Mouse (Mus musculus) E14TG2a.4 (cell line): Measurements from ENCODE around the gene Coch.
A peak's percentile ranks its signal among the peaks of the same experiment; 100 is the strongest.
"Not testable (repeated sequence)": the region's sequence is repeated elsewhere in the genome, so short reads cannot be mapped to it uniquely, and the experiment has no call there.

Source experiments
- H3K27me3 ChIP-seq: 2 replicates; pipeline ENCODE4 v1.6.1; 2014; ENCODE audit warnings: low read length, control low read depth; ENCODE audit not compliant: insufficient read depth
- H3K36me3 ChIP-seq: 2 replicates; pipeline ENCODE4 v1.6.1; 2014; ENCODE audit warnings: low read length, control low read depth; ENCODE audit not compliant: insufficient read depth
- H3K4me1 ChIP-seq: replicated peaks from 2 replicates; pipeline ENCODE4 v1.6.1; 2014; ENCODE audit warnings: low read depth, low read length, control low read depth
- H3K4me3 ChIP-seq: replicated peaks from 2 replicates; pipeline ENCODE4 v1.5.1; 2014; ENCODE audit warnings: mild to moderate bottlenecking, low read length
- H3K9me3 ChIP-seq: 2 replicates; pipeline ENCODE4 v1.6.1; 2014; ENCODE audit warnings: low read length, control low read depth
- CTCF ChIP-seq: conservative IDR thresholded peaks from 2 replicates; pipeline ENCODE4 v1.5.1; 2014; ENCODE audit warnings: low read length
- NANOG ChIP-seq: IDR thresholded peaks from 2 replicates; pipeline ENCODE4 v1.6.1; 2014; ENCODE audit warnings: borderline replicate concordance, low read length, mixed read lengths
- POU5F1 ChIP-seq: IDR thresholded peaks from 2 replicates; pipeline ENCODE4 v1.6.1; 2014; ENCODE audit warnings: low read length, borderline replicate concordance

Coch gene

DNA sequence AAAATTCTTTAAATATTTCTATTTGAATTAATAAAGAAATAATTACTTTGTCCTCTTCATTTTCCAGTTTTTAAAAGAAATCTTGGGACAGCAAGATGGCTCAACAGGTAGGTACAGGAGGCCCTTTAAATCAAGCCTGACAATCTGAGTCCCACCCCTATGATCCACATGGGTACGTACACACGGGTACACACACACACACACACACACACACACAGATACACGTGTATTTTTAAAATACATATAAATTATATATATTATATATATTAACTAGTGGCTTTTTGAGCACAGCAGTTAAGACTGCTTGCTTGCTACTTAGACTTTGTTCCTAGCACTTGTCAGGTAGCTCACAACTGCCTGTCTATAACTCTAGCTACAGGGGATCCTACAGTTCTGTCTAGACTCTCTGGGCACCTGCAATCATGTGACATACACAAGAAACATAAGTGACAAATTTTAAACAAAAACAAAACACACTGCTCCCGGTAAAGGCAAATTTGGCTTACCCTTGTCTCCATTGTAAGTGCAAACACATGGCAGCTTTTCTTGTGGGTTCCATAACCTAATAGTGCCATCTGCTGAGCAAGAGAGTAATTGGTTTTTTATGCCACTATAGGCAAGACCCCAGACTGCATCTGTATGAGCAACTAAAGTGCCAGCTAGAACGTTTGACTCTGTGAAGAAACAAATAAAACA, 29.7 kb downstream of the Coch start:
- peaks cover 37% of the 10 kb centered on the region for H3K36me3 ChIP-seq
- no peaks in the 10 kb centered on the region; the same call in 1 of the 2 replicates for H3K4me1 ChIP-seq
- no peak overlapping the region for H3K4me3 ChIP-seq
- no peaks in the 10 kb centered on the region for H3K27me3 ChIP-seq
- H3K9me3 ChIP-seq, result no peaks in the 10 kb centered on the region
- TF ChIP-seq POU5F1 (no peak), NANOG (no peak), CTCF (0 out of 2 replicates have a peak, but pooled peaks have one; percentile 3)

DNA sequence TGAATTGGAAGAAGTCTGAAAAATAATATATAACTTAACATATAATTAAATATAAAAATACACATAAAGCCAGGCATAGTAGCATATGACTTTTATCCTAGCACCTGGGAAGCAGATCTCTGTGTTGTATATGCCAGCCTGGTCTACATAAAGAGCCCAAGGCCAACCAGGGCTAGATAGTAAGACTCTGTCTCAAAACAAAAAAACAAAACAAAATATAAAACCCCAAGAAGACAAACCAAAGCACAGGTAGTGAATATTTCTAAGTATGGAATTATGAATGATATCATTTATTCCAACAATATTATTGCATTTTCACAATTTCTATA, 30.2 kb downstream of the Coch start:
- Histone ChIP-seq H3K4me1 (no peaks in the 10 kb centered on the region; the same call in 1 of the 2 replicates), H3K9me3 (no peaks in the 10 kb centered on the region), H3K36me3 (peaks cover 37% of the 10 kb centered on the region), H3K27me3 (no peaks in the 10 kb centered on the region), H3K4me3 (no peak overlapping the region)
- TF ChIP-seq CTCF, result no peak
- TF ChIP-seq POU5F1, result no peak
- no peak for TF ChIP-seq NANOG

DNA sequence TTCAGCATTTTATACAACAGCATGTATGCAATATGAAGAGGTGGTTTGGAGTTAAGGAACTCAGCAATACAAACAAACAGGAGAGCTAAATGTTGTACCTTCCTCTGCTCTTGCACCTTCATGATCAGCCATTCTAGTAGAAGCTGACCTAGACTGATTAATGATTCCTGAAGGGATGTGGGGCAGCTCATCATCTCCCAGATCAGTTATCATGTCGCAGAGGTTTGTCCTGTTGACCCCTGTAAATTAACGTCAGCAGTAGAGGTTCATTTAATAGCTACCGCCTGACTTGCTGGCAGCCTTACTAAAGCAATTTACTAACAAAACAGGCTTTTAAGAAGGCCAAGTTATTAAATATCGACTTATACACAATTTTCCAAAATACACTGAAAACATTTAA, 40.3 kb downstream of the Coch start:
- H3K36me3 ChIP-seq, result peaks cover 16% of the 10 kb centered on the region
- no peaks in the 10 kb centered on the region for H3K4me1 ChIP-seq
- H3K4me3 ChIP-seq, result no peak overlapping the region
- no peaks in the 10 kb centered on the region for H3K9me3 ChIP-seq
- no peaks in the 10 kb centered on the region for H3K27me3 ChIP-seq
- TF ChIP-seq POU5F1 (no peak), CTCF (no peak), NANOG (no peak)

DNA sequence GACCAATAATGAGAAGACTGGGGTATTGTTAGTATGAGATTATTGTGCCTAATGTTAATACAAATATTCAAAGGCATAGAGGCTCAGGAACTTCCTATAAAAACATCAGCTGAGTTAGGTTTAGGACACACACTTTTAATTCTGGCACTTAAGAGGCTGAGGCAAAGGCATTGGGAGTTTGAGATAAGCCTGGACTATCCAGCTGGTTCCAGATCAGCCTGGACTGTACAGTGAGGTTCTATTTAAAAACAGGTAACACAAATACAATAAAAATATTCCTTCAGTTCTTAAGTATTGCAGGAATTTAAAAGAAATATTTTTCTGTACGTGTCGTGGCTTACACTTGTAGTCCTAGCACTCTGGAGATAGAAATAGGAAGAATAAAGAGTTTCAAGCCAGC, 43.1 kb downstream of the Coch start:
- Histone ChIP-seq H3K4me1 (no peaks in the 10 kb centered on the region), H3K4me3 (no peak overlapping the region), H3K36me3 (peaks cover 19% of the 10 kb centered on the region), H3K9me3 (no peaks in the 10 kb centered on the region), H3K27me3 (no peaks in the 10 kb centered on the region)
- no peak for TF ChIP-seq POU5F1
- TF ChIP-seq NANOG, result no peak
- no peak for TF ChIP-seq CTCF

DNA sequence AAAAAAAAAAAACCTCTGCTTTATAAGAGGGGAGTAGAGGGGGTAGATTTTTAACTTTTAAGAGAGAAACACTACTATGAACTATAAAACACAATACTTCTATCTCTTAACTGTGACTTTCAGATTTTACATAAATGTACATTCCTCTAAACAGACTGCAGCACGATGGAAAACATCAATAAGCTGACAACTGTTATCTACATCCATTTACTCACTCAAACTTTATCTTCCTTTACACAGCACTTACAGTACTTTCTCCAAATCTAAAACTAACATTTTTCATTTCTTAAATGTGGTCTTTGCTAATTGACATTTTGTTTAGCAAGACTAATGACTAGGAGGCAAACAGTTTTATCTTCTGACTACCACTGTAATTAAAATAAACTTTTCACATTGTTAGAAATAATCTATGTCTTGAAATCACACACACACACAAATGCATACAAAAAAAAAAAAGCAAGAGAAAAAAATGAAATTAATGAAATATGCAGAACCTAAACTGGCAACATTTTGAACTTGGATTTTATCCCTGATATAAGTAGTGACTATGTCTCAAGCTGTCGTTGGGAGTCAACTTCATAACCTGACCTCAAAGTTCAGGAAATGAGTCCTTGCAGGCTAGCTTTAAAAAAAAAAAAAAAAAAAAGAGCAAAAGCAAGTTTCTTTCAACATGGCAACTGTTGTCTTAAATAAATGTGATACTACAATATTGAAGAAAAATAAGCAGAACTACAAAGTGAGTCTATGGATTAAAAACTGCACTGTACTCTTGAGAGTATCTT, 43.7 kb downstream of the Coch start:
- Histone ChIP-seq H3K27me3 (no peaks in the 10 kb centered on the region), H3K9me3 (no peaks in the 10 kb centered on the region), H3K36me3 (peaks cover 21% of the 10 kb centered on the region), H3K4me3 (no peak overlapping the region), H3K4me1 (no peaks in the 10 kb centered on the region)
- TF ChIP-seq POU5F1 (no peak), CTCF (no peak), NANOG (no peak)

DNA sequence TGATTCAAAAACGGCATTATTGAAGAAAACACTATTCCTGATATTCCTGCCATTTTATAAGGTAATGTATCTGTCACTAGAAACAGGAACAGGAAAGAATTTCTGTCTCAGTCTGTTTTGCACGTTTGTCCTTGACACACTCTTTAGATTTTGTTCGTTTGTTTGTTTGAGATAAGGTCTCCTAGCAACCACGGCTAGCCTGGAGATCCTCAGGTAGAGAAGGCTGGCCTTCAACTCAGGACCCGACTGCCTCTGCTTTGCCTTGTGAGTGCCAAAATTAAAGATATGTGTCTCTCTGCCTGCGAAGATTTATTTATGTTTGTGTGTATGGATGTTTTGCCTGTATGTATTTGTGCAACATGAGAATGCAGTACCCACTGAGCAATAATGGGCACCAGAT, 48.7 kb downstream of the Coch start:
- no peak overlapping the region for H3K4me3 ChIP-seq
- TF ChIP-seq POU5F1, result no peak
- TF ChIP-seq CTCF, result no peak
- TF ChIP-seq NANOG, result no peak
- no peaks in the 10 kb centered on the region for H3K9me3 ChIP-seq
- no peaks in the 10 kb centered on the region for H3K27me3 ChIP-seq
- peaks cover 18% of the 10 kb centered on the region for H3K36me3 ChIP-seq
- H3K4me1 ChIP-seq, result no peaks in the 10 kb centered on the region

DNA sequence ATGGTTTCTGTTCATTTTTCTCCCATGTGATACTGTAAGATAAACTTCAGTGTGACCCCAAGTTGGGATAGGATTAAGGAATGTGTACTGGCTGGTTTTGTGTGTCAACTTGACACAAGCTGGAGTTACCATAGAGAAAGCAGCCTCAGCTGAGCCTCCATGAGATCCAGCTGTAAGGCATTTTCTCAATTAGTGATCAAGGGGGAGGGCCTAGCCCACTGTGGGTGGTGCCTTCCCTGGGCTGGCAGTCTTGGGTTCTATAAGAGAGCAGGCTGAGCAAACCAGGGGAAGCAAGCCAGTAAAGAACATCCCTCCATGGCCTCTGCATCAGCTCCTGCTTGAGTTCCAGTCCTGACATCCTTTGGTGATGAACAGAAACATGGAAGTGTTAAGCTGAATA, 56.3 kb downstream of the Coch start:
- H3K9me3 ChIP-seq, H3K4me1 ChIP-seq, H3K4me3 ChIP-seq, H3K27me3 ChIP-seq: not testable (repeated sequence)
- peaks cover 52% of the 10 kb centered on the region for H3K36me3 ChIP-seq
